Mouse (Mus musculus) frontal cortex, postnatal 36 days (tissue): ENCODE measurements at regions not wholly inside any gene's neighbourhood (a gene's known extent, or its start where the extent isn't known, plus 50 kb on each side); places are given as distances from the start of the nearest gene placed in this dataset.
"Not testable (repeated sequence)": the region's sequence is repeated elsewhere in the genome, so short reads cannot be mapped to it uniquely, and the experiment has no call there.

ENCODE experiments used
- DNase-seq, 2 experiments: peaks; one replicate each; pipeline ENCODE4 v3.0.0; 2022; ENCODE audit warnings: low spot score in 2 of 2

DNA sequence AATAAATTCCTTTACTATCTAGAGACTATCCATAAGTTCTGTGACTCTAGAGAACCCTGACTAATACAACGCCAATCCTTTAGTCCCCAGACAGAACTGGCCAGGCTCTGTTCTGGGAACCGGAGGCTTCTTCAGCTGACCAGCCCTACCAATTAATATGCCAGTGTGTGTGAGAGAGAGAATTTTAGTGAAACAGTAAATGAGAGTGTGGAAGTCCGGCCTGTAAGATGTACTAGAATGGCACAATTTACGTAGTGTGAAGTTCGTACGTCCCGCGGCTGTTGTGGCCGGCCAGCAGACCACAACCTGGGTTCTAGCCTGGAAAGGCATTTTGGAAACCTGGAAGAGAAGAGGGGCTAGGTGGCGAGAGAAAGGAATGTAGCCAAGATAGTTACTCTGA, 83.7 kb upstream of the Lemd2 start:
- not testable (repeated sequence) for DNase-seq

DNA sequence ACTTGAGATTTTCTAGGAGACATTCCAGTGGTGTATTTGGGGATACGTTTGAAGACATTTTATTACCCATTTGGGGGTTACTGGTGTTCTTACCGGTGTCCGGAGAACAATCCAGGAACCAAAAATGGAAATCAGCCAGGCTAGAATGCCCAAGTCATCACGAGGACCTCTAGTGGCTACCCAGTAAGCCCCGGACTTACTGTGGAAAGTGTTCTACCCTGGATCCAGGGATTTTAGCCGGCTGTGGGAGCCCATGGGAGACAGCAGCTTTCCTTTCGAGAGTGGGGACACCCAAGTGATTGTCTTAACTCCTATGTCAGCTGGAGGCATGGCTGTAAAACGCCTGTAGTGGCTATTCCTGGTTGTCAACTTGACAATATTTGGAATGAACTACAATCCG, 77.0 kb upstream of the Lemd2 start:
- no peak for DNase-seq

DNA sequence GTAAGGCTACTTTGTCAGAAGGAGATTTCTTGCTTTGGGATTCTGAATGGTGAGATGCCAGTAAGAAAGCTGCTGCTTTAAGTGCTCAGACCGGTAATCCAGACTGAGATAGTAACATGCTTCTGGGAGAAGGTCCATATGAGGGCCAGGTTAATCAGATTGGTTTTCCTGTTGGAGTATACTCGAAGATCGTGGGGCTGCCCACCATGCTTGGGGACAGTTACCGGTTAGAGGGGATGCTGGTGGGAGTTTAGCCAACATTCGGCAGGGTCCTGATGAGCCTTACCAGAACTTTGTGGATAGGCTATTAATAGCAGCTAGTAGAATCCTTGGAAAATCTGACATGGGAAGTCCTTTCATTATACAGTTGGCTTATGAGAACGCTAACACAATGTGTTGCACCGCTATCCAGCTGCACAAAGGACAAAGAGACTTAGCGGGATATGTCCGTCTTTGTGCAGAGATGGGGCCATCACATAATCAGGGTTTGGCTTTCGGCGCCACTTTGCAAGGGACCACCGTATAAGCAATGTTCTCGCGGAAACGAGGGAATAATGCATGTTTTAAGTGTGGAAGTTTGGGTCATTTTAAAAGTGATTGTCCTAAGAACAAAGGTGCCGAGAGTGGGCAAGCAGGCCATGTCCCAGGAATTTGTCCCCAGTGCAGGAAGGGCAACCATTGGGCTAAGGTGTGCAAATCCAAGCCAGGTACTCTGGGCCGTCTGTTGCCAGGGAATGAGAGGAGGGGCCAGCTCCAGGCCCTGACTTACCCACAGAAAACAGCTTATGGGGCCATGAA, 75.4 kb upstream of the Lemd2 start:
- DNase-seq = not testable (repeated sequence)

DNA sequence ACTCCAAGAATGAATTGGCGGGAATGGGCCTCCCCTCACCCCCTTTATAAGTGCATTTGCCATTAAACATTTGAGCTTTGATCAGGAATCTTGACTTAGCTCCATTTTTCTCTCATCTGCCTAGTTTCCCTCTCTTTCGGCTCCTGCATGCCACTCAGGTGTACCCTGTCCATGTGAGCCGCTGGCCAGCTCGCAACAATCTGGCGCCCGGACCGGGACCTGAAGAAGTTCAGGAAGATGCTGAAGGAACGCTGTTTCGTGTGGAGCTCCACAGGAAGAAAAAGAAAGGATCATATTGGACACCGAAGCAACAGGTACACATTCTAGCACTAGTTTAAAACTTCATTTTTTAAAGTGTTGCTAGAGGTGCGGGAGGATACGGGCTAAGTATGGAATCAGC, 73.5 kb upstream of the Lemd2 start:
- not testable (repeated sequence) for DNase-seq

DNA sequence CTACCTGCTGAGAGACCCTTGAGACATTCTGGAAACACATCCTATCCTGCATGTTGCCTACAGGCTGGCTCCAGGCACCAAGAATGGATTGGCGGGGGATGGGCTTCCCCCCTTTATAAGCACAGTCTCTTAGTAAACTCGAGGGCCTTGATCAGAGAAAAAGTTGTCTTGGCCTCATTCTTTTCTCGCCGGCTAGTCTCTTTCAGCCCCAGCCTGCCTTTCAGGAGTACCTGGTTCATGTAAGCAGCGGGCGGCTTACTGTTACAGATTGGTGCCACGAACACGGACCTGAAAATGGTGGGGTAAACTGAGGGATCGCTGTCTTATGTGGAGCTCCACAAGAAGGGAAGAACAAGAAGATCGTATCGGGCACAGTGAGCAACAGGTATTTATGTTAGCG, 67.5 kb upstream of the Lemd2 start:
- not testable (repeated sequence) for DNase-seq

DNA sequence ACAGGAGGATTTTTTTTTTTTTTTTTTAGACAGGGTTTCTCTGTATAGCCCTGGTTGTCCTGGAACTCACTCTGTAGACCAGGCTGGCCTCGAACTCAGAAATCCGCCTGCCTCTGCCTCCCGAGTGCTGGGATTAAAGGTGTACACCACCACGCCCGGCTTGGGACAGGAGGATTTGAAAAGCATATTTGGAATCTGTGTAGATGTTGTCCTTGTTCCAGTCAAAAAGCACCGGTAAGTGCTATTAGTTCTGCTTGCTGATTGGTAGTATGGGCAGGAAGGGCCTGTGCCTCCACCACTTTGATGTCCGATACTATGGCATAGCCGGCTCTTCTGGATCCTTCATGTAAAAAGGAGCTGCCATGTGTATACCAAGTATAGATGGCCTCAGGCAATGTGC, 66.5 kb upstream of the Lemd2 start:
- not testable (repeated sequence) for DNase-seq

DNA sequence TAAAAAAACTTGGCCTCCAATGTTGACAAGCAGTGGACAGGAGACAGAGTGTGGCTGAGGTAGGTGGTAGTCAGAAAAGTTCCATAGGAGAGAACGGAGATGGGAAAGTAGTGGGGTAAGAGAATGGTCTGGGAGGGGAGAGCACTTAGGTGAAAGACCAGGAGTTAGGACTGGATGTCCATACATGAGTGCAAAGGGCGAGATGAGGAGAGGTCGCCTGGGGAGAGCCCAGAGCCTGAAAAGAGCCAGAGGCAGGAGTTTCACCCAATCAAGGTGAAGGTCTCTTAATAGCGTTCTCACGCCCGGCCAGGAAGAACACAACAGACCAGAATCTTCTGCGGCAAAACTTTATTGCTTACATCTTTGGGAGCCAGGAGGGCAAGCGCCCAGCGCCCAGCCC, 60.3 kb upstream of the Lemd2 start:
- not testable (repeated sequence) for DNase-seq

DNA sequence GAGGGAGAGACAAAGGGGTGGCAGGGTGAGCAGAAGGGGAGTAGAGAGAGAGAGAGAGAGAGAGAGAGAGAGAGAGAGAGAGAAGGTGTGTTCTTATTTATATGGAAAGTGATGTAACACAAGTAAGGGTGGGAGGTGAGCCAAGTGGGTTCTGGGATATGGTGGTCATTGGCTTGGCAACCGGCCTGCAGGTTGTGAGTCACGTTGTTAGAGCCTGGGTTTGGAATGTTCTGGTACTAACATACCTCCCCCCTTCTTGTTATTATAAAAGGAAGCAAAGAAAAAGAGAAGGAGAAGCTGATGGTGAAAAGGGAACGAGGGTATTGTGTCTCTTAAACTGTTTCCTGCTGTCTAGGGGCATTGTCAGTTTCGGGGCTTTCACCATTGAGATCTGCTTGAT, 58.3 kb upstream of the Lemd2 start:
- no peak for DNase-seq

DNA sequence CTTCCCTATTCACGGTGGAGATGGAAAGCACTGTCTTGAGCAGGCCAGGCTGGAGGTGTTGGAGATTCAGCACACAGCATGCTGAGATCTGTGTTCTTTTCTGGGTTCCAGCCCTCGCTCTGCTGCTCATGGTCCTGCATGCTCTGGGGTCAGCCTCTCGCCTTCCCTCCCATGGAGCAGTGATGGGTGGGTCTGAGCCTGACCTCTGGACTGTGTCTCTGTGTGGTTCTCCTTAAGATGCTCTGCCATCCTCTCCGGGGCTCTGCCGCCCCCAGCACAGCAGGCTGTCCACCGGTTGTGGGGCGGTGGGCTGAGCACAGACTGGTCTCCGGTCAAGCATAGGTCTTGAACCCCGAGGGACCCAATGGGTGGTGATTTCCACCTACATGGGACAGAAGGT, 57.7 kb upstream of the Lemd2 start:
- no peak for DNase-seq

DNA sequence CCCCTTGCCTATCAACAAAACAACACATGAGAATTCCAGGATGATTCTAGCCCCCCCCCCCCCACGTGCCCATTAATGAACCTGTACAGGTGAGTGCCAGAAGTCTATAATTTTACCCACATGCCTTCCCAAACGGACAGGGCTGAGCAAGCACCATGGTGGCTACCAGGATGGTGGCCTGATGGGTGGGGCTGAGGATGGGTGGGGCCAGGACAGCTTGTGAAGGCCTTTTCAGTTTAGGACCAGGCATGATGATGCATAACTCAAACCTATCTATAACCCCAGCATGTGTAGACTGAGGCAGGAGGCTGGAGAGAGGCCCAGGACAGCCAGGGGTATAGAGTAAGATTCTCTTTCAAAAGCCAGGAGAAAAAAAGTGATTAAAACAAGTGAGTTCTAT, 57.0 kb upstream of the Lemd2 start:
- DNase-seq = no peak

DNA sequence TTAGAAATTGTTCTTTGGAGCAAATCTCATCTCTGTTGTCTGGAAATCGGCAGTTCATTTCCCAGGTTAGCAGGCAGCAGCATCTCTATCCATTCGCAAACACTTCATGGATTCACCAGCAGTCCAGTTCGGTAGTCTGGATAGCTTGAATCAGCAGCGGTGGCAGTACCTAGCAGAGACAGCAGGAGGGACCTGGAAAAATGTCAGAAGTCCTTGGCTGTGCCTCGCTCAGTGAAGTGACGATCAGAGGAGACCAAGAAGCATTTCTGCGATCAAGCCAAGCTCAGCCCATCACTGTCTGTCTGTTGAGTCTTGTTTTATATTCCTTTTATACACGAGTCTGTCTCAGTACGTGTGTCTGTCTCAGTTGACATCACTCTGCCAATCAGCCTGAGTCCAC, 55.8 kb upstream of the Lemd2 start:
- no peak for DNase-seq

DNA sequence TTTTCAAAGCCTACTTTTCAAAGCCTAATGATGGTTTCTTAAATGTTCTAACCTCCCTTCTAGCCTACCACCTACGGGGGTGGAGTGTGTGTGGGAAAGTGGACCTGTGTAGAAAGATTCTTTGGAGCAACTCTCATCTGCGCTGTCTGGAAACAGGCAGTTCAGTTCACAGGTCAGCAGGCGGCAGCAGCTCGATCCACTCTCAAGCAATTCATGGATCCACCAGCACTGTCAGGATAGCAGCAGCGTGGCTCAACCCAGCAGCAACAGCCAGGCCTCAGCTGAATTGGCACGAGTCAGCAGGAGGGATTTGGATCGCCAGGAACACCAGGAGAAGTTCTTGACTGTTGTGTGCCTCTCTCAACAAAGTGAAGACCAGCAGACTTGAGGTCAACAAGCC, 53.1 kb upstream of the Lemd2 start:
- DNase-seq = no peak

DNA sequence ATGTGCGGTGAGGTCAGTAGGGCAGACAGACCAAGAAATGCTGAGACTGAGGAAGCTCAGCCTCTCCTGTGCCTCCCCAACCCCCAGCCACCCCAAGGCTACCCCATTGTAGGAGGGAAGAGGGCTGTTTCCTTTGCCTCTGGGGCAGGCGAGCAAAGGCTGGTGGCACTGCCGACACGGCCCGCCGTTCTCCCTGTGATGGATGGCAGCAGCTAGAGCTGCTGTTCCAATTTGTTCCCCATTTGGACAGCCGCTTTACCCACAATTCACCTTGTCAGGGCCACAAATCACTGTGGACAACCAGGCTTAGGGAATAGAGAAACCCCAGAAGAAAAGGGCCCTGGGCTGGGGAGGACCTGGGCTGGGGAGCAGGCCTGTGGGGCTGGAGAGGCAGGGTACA, 51.5 kb upstream of the Lemd2 start:
- no peak for DNase-seq
